Mouse (Mus musculus): ENCODE measurements around the gene Dagla.

DNA sequence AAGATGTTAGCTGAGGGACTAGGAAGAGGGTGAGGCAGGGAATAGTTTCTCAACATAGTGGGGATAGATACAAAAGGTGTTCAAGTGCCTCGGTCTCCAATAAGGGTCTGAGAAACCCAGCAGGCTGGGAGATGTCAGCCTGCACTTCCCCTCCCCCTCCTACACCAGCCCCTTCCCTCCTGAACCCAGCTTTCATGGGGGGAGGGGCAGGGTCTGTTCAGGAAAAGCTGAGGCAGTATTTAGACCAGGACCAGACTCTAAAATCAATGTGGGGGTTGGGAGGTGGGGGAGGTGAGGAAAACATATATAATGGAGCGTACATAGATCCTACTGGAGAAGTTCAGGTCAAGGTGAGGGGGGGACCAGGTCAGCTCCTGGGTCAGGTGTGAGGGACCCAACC lies 65.3 kb downstream of the Dagla start:
- TF ChIP-seq POLR2A (IDR thresholded peaks at IDR 0.05; ENCODE audit: insufficient read length, low read depth) (no peak), MYOD1 (IDR thresholded peaks at IDR 0.05; ENCODE audit: control insufficient read depth in 1 of 3, insufficient read length in 2 of 3, low read depth in 2 of 3) (no peak), POLR2AphosphoS2 (IDR thresholded peaks at IDR 0.05; ENCODE audit: insufficient read length, low read depth) (no peak), MAX (IDR thresholded peaks at IDR 0.05; ENCODE audit: low read depth) (no peak), E2F4 (IDR thresholded peaks at IDR 0.05; ENCODE audit: insufficient read depth) (no peak), USF1 (IDR thresholded peaks at IDR 0.05; ENCODE audit: low read depth) (no peak), TCF12 (IDR thresholded peaks at IDR 0.05; ENCODE audit: insufficient read depth, poor library complexity, severe bottlenecking) (no peak), REST (IDR thresholded peaks at IDR 0.05; ENCODE audit: insufficient read depth, insufficient read length) (no peak)
